7 mouse cellular contexts compared by ENCODE assay signal in the genomic region with DNA sequence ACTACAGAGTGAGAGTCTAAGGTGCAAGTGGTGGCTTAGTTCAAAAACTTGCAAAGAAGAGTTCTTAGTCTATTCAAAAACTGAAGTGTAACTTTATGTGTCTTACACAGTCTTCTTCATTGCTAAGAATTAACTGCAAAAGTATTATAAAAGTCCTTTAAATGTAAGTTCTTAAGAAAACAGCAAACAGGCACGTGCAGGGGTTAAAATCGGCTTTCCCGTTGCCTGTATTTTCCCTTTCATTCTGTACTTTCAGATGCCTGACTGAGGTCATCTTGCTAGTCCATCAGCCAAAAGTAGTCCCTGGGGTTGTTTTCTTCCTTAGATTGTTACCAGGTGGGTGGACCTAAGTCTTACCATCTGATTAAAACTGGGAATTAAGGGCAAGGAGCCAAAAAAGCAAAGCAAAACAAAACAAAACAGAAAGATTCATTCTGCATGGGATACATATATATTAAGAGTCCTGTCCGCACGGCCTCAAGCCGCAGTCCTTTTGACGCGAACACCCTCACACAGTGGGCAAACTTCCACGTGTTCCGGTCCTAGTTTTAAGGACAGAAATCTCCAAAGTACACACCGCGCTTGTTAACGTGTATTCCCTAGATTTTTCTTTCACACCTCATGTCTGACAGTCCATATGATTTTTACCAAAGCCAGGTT. TPM values are rescaled to one million over a fixed set of nuclear protein-coding genes. Genes with fewer than 3 reads are reported as not detected.
DNase-seq lines count a peak whose midpoint lies in the region; ATAC-seq and TF ChIP-seq lines count a peak whose summit lies in the region.

No protein-coding gene starts in this region.

- no peaks in the 10 kb centered on the region for H3K79me2 ChIP-seq in C2C12 (ENCODE audit: control insufficient read depth, insufficient read depth)

- H3K27ac ChIP-seq in forebrain, embryonic 16.5 days (ENCODE audit: low read length): no peak overlapping the region
- no peak overlapping the region for H3K27ac ChIP-seq in intestine, postnatal 0 days (ENCODE audit: low read depth, low read length)
- no peak overlapping the region for H3K27ac ChIP-seq in midbrain, embryonic 10.5 days (replicated peaks)

- H3K4me3 ChIP-seq in C2C12 (ENCODE audit: insufficient read depth, poor library complexity, severe bottlenecking): peak overlapping the region; percentile 49
- peak overlapping the region; percentile 85 for H3K4me3 ChIP-seq in forebrain, embryonic 16.5 days (replicated peaks; ENCODE audit: low read length)
- peak overlapping the region; percentile 73 for H3K4me3 ChIP-seq in intestine, postnatal 0 days (ENCODE audit: low read depth, low read length)
- peak overlapping the region; percentile 72 for H3K4me3 ChIP-seq in midbrain, embryonic 10.5 days

- no peak for TF ChIP-seq CTCF in C2C12 (IDR thresholded peaks at IDR 0.05; ENCODE audit: control insufficient read depth, insufficient read depth, insufficient read length)
- TF ChIP-seq CTCF in intestine, postnatal 0 days (IDR thresholded peaks at IDR 0.05; ENCODE audit: low read depth): no peak

- no peaks in the 10 kb centered on the region for H3K27me3 ChIP-seq in C2C12 (ENCODE audit: control insufficient read depth, insufficient read depth, insufficient read length)
- H3K27me3 ChIP-seq in forebrain, embryonic 16.5 days (replicated peaks; ENCODE audit: control insufficient read depth, insufficient read depth, low read length): no peaks in the 10 kb centered on the region
- H3K27me3 ChIP-seq in intestine, postnatal 0 days (replicated peaks; ENCODE audit: control insufficient read depth, insufficient read depth, low read length): no peaks in the 10 kb centered on the region
- H3K27me3 ChIP-seq in midbrain, embryonic 10.5 days (ENCODE audit: low read depth, poor library complexity, severe bottlenecking): no peaks in the 10 kb centered on the region

- H3ac ChIP-seq in C2C12 (ENCODE audit: control insufficient read depth, insufficient read length, low read depth): no peak overlapping the region

- H3K9ac ChIP-seq in forebrain, embryonic 16.5 days (replicated peaks; ENCODE audit: low read depth, low read length): peak overlapping the region; percentile 98; the same call in 1 of the 2 replicates
- no peak overlapping the region for H3K9ac ChIP-seq in intestine, postnatal 0 days (ENCODE audit: low read depth, low read length)

- peak; percentile 13 for ATAC-seq in forebrain, embryonic 16.5 days
- no peak for ATAC-seq in intestine, postnatal 0 days
- ATAC-seq in monocyte, adult 5-6 weeks (replicated peaks; ENCODE audit: insufficient number of reproducible peaks, low FRiP score, low TSS enrichment, poor library complexity, severe bottlenecking): no peak

- H3K4me1 ChIP-seq in forebrain, embryonic 16.5 days (replicated peaks; ENCODE audit: control insufficient read depth, insufficient read depth, low read length): peaks cover 13% of the 10 kb centered on the region
- H3K4me1 ChIP-seq in intestine, postnatal 0 days (replicated peaks; ENCODE audit: control insufficient read depth, insufficient read depth, low read length): no peaks in the 10 kb centered on the region
- H3K4me1 ChIP-seq in midbrain, embryonic 10.5 days: peaks cover 18% of the 10 kb centered on the region

- no peaks in the 10 kb centered on the region for H3K9me3 ChIP-seq in forebrain, embryonic 16.5 days (ENCODE audit: control insufficient read depth, low read length)
- no peaks in the 10 kb centered on the region for H3K9me3 ChIP-seq in intestine, postnatal 0 days (ENCODE audit: control insufficient read depth)
- no peaks in the 10 kb centered on the region for H3K9me3 ChIP-seq in midbrain, embryonic 10.5 days (replicated peaks)

- no peaks in the 10 kb centered on the region for H3K36me3 ChIP-seq in C2C12 (ENCODE audit: control insufficient read depth, insufficient read depth)
- no peaks in the 10 kb centered on the region for H3K36me3 ChIP-seq in forebrain, embryonic 16.5 days (ENCODE audit: control insufficient read depth, insufficient read depth)
- H3K36me3 ChIP-seq in intestine, postnatal 0 days (ENCODE audit: control insufficient read depth, insufficient read depth): 0 out of 2 replicates have a peak, but pooled peaks cover 6% of the 10 kb centered on the region
- no peaks in the 10 kb centered on the region for H3K36me3 ChIP-seq in midbrain, embryonic 10.5 days

- DNase-seq in NIH3T3 (ENCODE audit: low read depth): peak; percentile 70
- no peak for DNase-seq in midbrain, embryonic 10.5 days (ENCODE audit: low spot score)
- DNase-seq in right cerebral cortex, postnatal 4 days: no peak

- H3K4me2 ChIP-seq in forebrain, embryonic 16.5 days (ENCODE audit: low read length): peak overlapping the region; percentile 83
- peak overlapping the region; percentile 94 for H3K4me2 ChIP-seq in intestine, postnatal 0 days (replicated peaks; ENCODE audit: low read depth)

- H3K79me3 ChIP-seq in C2C12 (ENCODE audit: low read depth): no peaks in the 10 kb centered on the region

- WGBS in forebrain, embryonic 16.5 days: 55% methylated on average over 13 of the region's 13 CpGs
- WGBS in intestine, postnatal 0 days: 52% methylated on average over 13 of the region's 13 CpGs
- WGBS in midbrain, embryonic 10.5 days: 71% methylated on average over 13 of the region's 13 CpGs

TF ChIP-seq in C2C12, 6 proteins besides CTCF, POLR2A, EP300 and RAD21:
- TF ChIP-seq FOSL1 (IDR thresholded peaks at IDR 0.05; ENCODE audit: insufficient read depth, low read length, poor library complexity, severe bottlenecking) (no peak), USF1 (IDR thresholded peaks at IDR 0.05; ENCODE audit: low read depth) (no peak), MYOD1 (IDR thresholded peaks at IDR 0.05; ENCODE audit: control insufficient read depth, insufficient read length, low read depth) (no peak), CEBPB (IDR thresholded peaks at IDR 0.05; ENCODE audit: low read depth) (no peak), MAX (IDR thresholded peaks at IDR 0.05) (no peak), MYOG (IDR thresholded peaks at IDR 0.05; ENCODE audit: control insufficient read depth, extremely low read depth, insufficient read length) (no peak)

RNA-seq across cellular contexts. Expression of a gene that starts 1.1 kb away (rescaled TPM):
- polyA plus RNA-seq in C2C12 (2012; fragmentation: generic; extraction: Trizol): 6.7 TPM
- 25.9 and 32.1 TPM in 2 replicates for polyA plus RNA-seq in forebrain, embryonic 16.5 days (2015; fragmentation: Nextera tagmentation; extraction: Ambion mirVana)
- 24.6 and 25.0 TPM in 2 replicates for polyA plus RNA-seq in intestine, postnatal 0 days (2015; fragmentation: Nextera tagmentation; extraction: Ambion mirVana)
- 12.0 and 12.9 TPM in 2 replicates for polyA plus RNA-seq in midbrain, embryonic 10.5 days (2016; fragmentation: Nextera tagmentation; extraction: Ambion mirVana)
- 26.9 to 62.4 TPM (median 41.3 TPM) in 3 replicates for total RNA-seq in monocyte, adult 5-6 weeks (2017)

RNA-seq across cellular contexts. Expression of a gene that starts 28.4 kb away (rescaled TPM):
- 6.0 TPM for polyA plus RNA-seq in C2C12 (2012; fragmentation: generic; extraction: Trizol)
- 24.3 and 25.6 TPM in 2 replicates for polyA plus RNA-seq in forebrain, embryonic 16.5 days (2015; fragmentation: Nextera tagmentation; extraction: Ambion mirVana)
- polyA plus RNA-seq in intestine, postnatal 0 days (2015; fragmentation: Nextera tagmentation; extraction: Ambion mirVana): 12.6 and 13.6 TPM in 2 replicates
- polyA plus RNA-seq in midbrain, embryonic 10.5 days (2016; fragmentation: Nextera tagmentation; extraction: Ambion mirVana): 23.2 and 26.7 TPM in 2 replicates
- total RNA-seq in monocyte, adult 5-6 weeks (2017): 21.9 to 73.6 TPM (median 24.1 TPM) in 3 replicates
